Mouse (Mus musculus): Measurements from ENCODE around the gene Tmem50a. TPM values are rescaled to one million over a fixed set of nuclear protein-coding genes. Genes with fewer than 3 reads are reported as not detected.

The Tmem50a gene
- total RNA-seq, 2 experiments from 2014 or later = 112 TPM

GRCm38 (mm10) chr4:134879410-134879981 lies 35.3 kb downstream of the Tmem50a start:
- peak; percentile 64 to 65 for DNase-seq (ENCODE audit: low spot score in 2 of 2)

- DNase-seq (ENCODE audit: low spot score in 2 of 2) = no peak
These were observed 38.7 kb downstream of the Tmem50a start for GRCm38 (mm10) chr4:134876171-134876570.

- no peak for DNase-seq (ENCODE audit: low spot score in 2 of 2)
These were observed 42.9 kb downstream of the Tmem50a start for GRCm38 (mm10) chr4:134871950-134872349.

- DNase-seq (ENCODE audit: low spot score in 2 of 2) = no peak
These were observed 43.3 kb downstream of the Tmem50a start for GRCm38 (mm10) chr4:134871477-134871876.

GRCm38 (mm10) chr4:134869815-134870375 lies 44.9 kb downstream of the Tmem50a start:
- no peak for DNase-seq (ENCODE audit: low spot score in 2 of 2)

GRCm38 (mm10) chr4:134869068-134869730 lies 45.6 kb downstream of the Tmem50a start:
- no peak for DNase-seq (ENCODE audit: low spot score in 2 of 2)

- no peak for DNase-seq (ENCODE audit: low spot score in 2 of 2)
These were observed 46.3 kb downstream of the Tmem50a start for GRCm38 (mm10) chr4:134868490-134868889.

- DNase-seq (ENCODE audit: low spot score in 2 of 2) = no peak
These were observed 46.8 kb downstream of the Tmem50a start for GRCm38 (mm10) chr4:134868065-134868464.

- no peak for DNase-seq (ENCODE audit: low spot score in 2 of 2)
These were observed 47.2 kb downstream of the Tmem50a start for GRCm38 (mm10) chr4:134867661-134868060.

- no peak for DNase-seq (ENCODE audit: low spot score in 2 of 2)
These were observed 47.6 kb downstream of the Tmem50a start for GRCm38 (mm10) chr4:134867213-134867612.

- no peak for DNase-seq (ENCODE audit: low spot score in 2 of 2)
These were observed 49.0 kb downstream of the Tmem50a start for GRCm38 (mm10) chr4:134865789-134866188.

GRCm38 (mm10) chr4:134865340-134865739 lies 49.5 kb downstream of the Tmem50a start:
- DNase-seq (ENCODE audit: low spot score in 2 of 2) = no peak

GRCm38 (mm10) chr4:134863937-134864729 lies 50.7 kb downstream of the Tmem50a start, which contains the start of gene Rhd:
TSS of gene Rhd (plus strand) at chr4:134864536.
- DNase-seq (ENCODE audit: low spot score in 2 of 2) = no peak

GRCm38 (mm10) chr4:134862996-134863395 lies 51.8 kb downstream of the Tmem50a start:
- DNase-seq (ENCODE audit: low spot score in 2 of 2) = no peak

- no peak for DNase-seq (ENCODE audit: low spot score in 2 of 2)
These were observed 52.9 kb downstream of the Tmem50a start for GRCm38 (mm10) chr4:134861884-134862283.

- DNase-seq (ENCODE audit: low spot score in 2 of 2) = no peak
These were observed 56.3 kb downstream of the Tmem50a start for GRCm38 (mm10) chr4:134858494-134858893.

GRCm38 (mm10) chr4:134856501-134856900 lies 58.3 kb downstream of the Tmem50a start:
- no peak for DNase-seq (ENCODE audit: low spot score in 2 of 2)

GRCm38 (mm10) chr4:134856056-134856455 lies 58.8 kb downstream of the Tmem50a start:
- no peak for DNase-seq (ENCODE audit: low spot score in 2 of 2)

GRCm38 (mm10) chr4:134855371-134855770 lies 59.5 kb downstream of the Tmem50a start:
- no peak for DNase-seq (ENCODE audit: low spot score in 2 of 2)

- peak; percentile 94 to 96 for DNase-seq (ENCODE audit: low spot score in 2 of 2)
These were observed 61.0 kb downstream of the Tmem50a start for GRCm38 (mm10) chr4:134853637-134854485.

- peak; percentile 100 for DNase-seq (ENCODE audit: low spot score in 2 of 2)
These were observed 61.6 kb downstream of the Tmem50a start, which contains the start of gene Maco1 for GRCm38 (mm10) chr4:134853259-134853636. TSS of gene Maco1 (minus strand) at chr4:134853345.

Data from layer of hippocampus, postnatal 14 days (tissue).